Mouse (Mus musculus): Measurements from ENCODE around the gene Pdlim1. TPM values are rescaled to one million over a fixed set of nuclear protein-coding genes. Genes with fewer than 3 reads are reported as not detected.

Pdlim1 gene
- polyA plus RNA-seq, 1 experiment = not detected

- WGBS = 93% methylated on average over 2 of the region's 2 CpGs
- H3K4me3 ChIP-seq (ENCODE audit: insufficient read depth, low read depth, low read length) = no peak overlapping the region
These were observed 35.0 kb upstream of the Pdlim1 start for GRCm38 (mm10) chr19:40306631-40307030.

GRCm38 (mm10) chr19:40305456-40305855 lies 33.8 kb upstream of the Pdlim1 start:
- Histone ChIP-seq H3K4me1 (ENCODE audit: control insufficient read depth, insufficient read depth, low read length) (peaks cover 5% of the 10 kb centered on the region; the same call in 1 of the 2 replicates), H3K4me3 (ENCODE audit: insufficient read depth, low read depth, low read length) (no peak overlapping the region), H3K27ac (ENCODE audit: insufficient read depth, low read depth, low read length) (no peak overlapping the region)
- 36% methylated on average over 7 of the region's 7 CpGs for WGBS
- TF ChIP-seq POLR2A (IDR thresholded peaks at IDR 0.05; ENCODE audit: insufficient read depth, low read depth, low read length) = no peak
- no peak for TF ChIP-seq CTCF (IDR thresholded peaks at IDR 0.05; ENCODE audit: insufficient read depth, low read depth, low read length)

More at GRCm38 (mm10) chr19:40306631-40307030, 35.0 kb upstream of the Pdlim1 start:
- TF ChIP-seq CTCF (IDR thresholded peaks at IDR 0.05; ENCODE audit: insufficient read depth, low read depth, low read length) (no peak), POLR2A (IDR thresholded peaks at IDR 0.05; ENCODE audit: insufficient read depth, low read depth, low read length) (no peak)
- no peak overlapping the region for H3K27ac ChIP-seq (ENCODE audit: insufficient read depth, low read depth, low read length)
- H3K4me1 ChIP-seq (ENCODE audit: control insufficient read depth, insufficient read depth, low read length) = peaks cover 5% of the 10 kb centered on the region; the same call in 1 of the 2 replicates

DNA sequence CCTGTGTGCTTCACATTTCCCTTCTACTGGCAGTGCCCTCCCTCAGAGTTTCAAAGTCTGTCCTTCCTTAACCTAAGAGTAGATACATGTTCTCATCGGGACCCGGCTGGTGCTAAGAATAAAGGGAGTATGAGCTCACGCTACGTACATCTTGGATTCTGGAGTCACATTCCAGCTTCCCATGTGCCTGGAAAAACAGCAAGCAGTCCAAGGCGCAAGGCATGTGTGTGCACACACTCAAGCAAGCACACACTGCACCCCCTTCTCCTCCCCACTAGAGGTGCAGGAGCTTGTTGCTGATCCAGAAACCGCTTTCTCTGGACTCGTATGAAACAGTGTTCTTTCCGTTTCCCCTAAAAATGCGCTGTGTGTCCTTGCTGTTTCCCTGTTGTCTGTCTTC lies 31.3 kb upstream of the Pdlim1 start:
- no peak overlapping the region for H3K27ac ChIP-seq (ENCODE audit: insufficient read depth, low read depth, low read length)
- TF ChIP-seq POLR2A (IDR thresholded peaks at IDR 0.05; ENCODE audit: insufficient read depth, low read depth, low read length) (no peak), CTCF (IDR thresholded peaks at IDR 0.05; ENCODE audit: insufficient read depth, low read depth, low read length) (no peak)
- 76% methylated on average over 9 of the region's 9 CpGs for WGBS
- no peak overlapping the region for H3K4me3 ChIP-seq (ENCODE audit: insufficient read depth, low read depth, low read length)
- H3K4me1 ChIP-seq (ENCODE audit: control insufficient read depth, insufficient read depth, low read length) = peaks cover 9% of the 10 kb centered on the region

- TF ChIP-seq CTCF (IDR thresholded peaks at IDR 0.05; ENCODE audit: insufficient read depth, low read depth, low read length) (no peak), POLR2A (IDR thresholded peaks at IDR 0.05; ENCODE audit: insufficient read depth, low read depth, low read length) (no peak)
- Histone ChIP-seq H3K4me3 (ENCODE audit: insufficient read depth, low read depth, low read length) (no peak overlapping the region), H3K27ac (ENCODE audit: insufficient read depth, low read depth, low read length) (no peak overlapping the region), H3K4me1 (ENCODE audit: control insufficient read depth, insufficient read depth, low read length) (peaks cover 9% of the 10 kb centered on the region)
- WGBS = 71% methylated on average over 5 of the region's 5 CpGs
These were observed 30.8 kb upstream of the Pdlim1 start for GRCm38 (mm10) chr19:40302477-40302876.

- WGBS = 45% methylated on average over 12 of the region's 12 CpGs
- H3K4me3 ChIP-seq (ENCODE audit: insufficient read depth, low read depth, low read length) = no peak overlapping the region
- H3K4me1 ChIP-seq (ENCODE audit: control insufficient read depth, insufficient read depth, low read length) = peaks cover 9% of the 10 kb centered on the region
- no peak for TF ChIP-seq POLR2A (IDR thresholded peaks at IDR 0.05; ENCODE audit: insufficient read depth, low read depth, low read length)
- TF ChIP-seq CTCF (IDR thresholded peaks at IDR 0.05; ENCODE audit: insufficient read depth, low read depth, low read length) = no peak
- H3K27ac ChIP-seq (ENCODE audit: insufficient read depth, low read depth, low read length) = no peak overlapping the region
These were observed 28.5 kb upstream of the Pdlim1 start for GRCm38 (mm10) chr19:40299983-40300759.

DNA sequence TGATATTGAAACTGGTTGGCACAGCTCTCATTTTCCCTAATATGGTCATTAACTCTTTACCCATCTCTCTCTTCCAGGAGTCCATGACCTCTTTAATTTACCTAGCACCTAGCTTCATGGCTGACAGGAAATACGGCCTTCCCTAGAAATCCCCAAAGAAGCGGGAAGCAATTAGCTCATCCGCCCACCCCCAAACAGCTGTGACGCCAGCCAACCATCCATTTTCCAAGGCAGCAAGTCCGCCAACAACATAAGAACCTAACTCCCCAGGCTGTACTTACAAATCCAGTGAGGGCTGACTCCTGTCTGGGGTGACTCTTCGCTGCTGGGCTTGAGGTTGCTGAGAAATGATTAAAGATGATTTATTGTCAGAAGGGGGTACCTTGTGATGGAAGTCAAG lies 27.5 kb upstream of the Pdlim1 start:
- Histone ChIP-seq H3K4me3 (ENCODE audit: insufficient read depth, low read depth, low read length) (no peak overlapping the region), H3K27ac (ENCODE audit: insufficient read depth, low read depth, low read length) (no peak overlapping the region), H3K4me1 (ENCODE audit: control insufficient read depth, insufficient read depth, low read length) (peaks cover 9% of the 10 kb centered on the region)
- TF ChIP-seq POLR2A (IDR thresholded peaks at IDR 0.05; ENCODE audit: insufficient read depth, low read depth, low read length) = no peak
- no peak for TF ChIP-seq CTCF (IDR thresholded peaks at IDR 0.05; ENCODE audit: insufficient read depth, low read depth, low read length)
- WGBS = 53% methylated on average over 6 of the region's 6 CpGs

DNA sequence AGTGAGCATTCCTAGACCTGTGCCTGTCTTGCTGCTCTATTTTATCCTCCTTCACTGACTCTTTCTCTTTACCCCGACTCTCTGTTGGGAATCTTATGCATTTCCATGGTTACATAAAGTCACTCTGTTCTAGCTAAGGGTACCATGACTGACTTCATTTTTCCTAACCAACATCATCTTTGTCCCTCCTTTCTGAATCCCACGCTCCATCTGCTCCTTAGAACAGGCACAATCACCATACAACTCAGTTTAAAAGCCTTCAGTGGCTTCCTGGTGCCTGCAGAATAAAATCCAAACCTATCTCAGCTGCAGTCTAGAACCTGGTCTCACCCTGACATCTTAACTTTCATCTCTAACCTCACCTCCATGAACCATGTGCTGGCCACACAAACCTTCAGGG lies 26.9 kb upstream of the Pdlim1 start:
- WGBS = 64% methylated on average over 2 of the region's 2 CpGs
- Histone ChIP-seq H3K27ac (ENCODE audit: insufficient read depth, low read depth, low read length) (no peak overlapping the region), H3K4me3 (ENCODE audit: insufficient read depth, low read depth, low read length) (no peak overlapping the region), H3K4me1 (ENCODE audit: control insufficient read depth, insufficient read depth, low read length) (peaks cover 9% of the 10 kb centered on the region)
- no peak for TF ChIP-seq CTCF (IDR thresholded peaks at IDR 0.05; ENCODE audit: insufficient read depth, low read depth, low read length)
- TF ChIP-seq POLR2A (IDR thresholded peaks at IDR 0.05; ENCODE audit: insufficient read depth, low read depth, low read length) = no peak

DNA sequence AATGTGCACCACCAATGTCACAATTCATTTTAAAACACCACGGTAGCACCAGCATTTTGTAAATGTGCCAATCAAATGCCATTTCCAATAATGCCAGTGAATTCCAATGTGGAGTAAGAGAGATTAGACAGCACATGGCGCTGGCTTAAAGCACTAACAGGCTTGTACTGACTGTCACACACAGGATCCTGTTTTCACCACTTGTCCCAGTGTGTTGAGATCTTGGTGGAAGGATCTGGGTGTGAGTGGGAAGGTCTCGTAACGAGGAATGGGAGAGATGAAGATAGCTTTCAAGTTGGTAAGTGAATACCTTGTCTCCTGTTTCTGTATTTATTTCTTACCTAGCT lies 26.1 kb upstream of the Pdlim1 start:
- no peak overlapping the region for H3K27ac ChIP-seq (ENCODE audit: insufficient read depth, low read depth, low read length)
- WGBS = 75% methylated on average over 4 of the region's 4 CpGs
- no peak for TF ChIP-seq CTCF (IDR thresholded peaks at IDR 0.05; ENCODE audit: insufficient read depth, low read depth, low read length)
- TF ChIP-seq POLR2A (IDR thresholded peaks at IDR 0.05; ENCODE audit: insufficient read depth, low read depth, low read length) = no peak
- no peak overlapping the region for H3K4me3 ChIP-seq (ENCODE audit: insufficient read depth, low read depth, low read length)
- peaks cover 5% of the 10 kb centered on the region for H3K4me1 ChIP-seq (ENCODE audit: control insufficient read depth, insufficient read depth, low read length)

- Histone ChIP-seq H3K4me3 (ENCODE audit: insufficient read depth, low read depth, low read length) (no peak overlapping the region), H3K27ac (ENCODE audit: insufficient read depth, low read depth, low read length) (no peak overlapping the region), H3K4me1 (ENCODE audit: control insufficient read depth, insufficient read depth, low read length) (peaks cover 5% of the 10 kb centered on the region)
- no peak for TF ChIP-seq CTCF (IDR thresholded peaks at IDR 0.05; ENCODE audit: insufficient read depth, low read depth, low read length)
- no peak for TF ChIP-seq POLR2A (IDR thresholded peaks at IDR 0.05; ENCODE audit: insufficient read depth, low read depth, low read length)
- WGBS = 80% methylated on average over 7 of the region's 7 CpGs
These were observed 25.6 kb upstream of the Pdlim1 start for GRCm38 (mm10) chr19:40297078-40297797.

Measured in olfactory bulb, adult 2 months (tissue).